Mouse (Mus musculus): ENCODE results near the gene Frmpd1. TPM values are rescaled to one million over a fixed set of nuclear protein-coding genes. Genes with fewer than 3 reads are reported as not detected.

Gene Frmpd1
- total and polyA plus RNA-seq, 3 experiments, result 0.23 to 0.47 TPM; not detected in 1

DNA sequence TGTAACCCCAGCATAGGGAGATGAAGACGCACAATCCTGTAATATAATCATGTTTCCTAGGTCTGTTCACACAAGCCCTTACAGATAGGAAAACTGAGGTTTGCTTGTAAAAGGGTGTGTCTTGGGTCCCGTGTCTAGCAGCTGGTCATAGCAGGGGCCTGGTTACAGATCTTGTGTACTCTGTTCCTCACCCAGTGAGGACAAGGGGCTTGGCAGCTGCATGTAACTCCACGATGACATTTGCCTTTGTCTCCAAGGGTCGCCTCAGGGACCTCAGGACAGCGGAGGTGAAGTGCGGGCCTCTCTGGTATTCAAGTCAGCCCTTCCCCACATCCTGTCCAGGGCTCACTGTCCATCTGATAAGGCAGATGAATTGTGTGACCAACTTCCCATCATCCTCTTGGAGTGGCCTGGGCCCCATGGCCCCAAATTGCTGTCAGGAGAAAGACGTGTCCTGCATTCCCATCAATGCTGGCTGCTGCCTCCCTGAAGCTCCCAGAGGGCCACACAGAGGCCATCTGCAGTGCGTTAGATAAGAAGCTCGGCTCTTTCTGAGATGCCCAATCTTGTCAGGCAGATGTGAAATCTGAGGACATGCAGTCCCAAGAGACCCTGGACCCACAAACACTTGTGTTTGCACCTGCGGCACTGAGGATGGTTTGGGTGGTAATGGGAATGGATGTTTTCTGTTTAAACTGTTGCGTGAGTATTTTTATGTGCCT is 27.8 kb downstream of the Frmpd1 start (continued):
- TF ChIP-seq GATA1 (IDR thresholded peaks at IDR 0.05; ENCODE audit: low read depth, low read length), result no peak
- no peak for TF ChIP-seq MAZ (IDR thresholded peaks at IDR 0.05; ENCODE audit: low read depth, low read length)

DNA sequence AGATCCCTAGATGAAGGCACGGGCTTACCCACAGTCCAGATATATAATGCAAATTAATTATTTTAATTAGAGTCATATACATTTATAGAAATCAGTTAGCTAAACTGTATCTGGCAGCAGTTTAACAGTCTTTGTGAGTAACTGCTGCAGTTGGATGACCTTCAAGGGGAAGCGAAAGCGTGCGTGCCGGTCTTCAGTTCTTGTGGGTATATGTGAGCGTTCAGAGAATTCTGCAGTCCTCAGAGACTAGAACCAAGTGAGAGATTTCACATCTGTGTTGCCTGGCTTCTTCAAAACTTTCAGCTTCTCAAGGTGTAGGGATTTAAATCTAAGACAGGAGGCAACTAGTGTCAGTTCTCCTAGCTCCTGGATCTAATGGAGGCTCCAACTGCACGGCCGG is 35.3 kb downstream of the Frmpd1 start:
- H3K36me3 ChIP-seq (ENCODE audit: control insufficient read depth in 1 of 2, insufficient read depth in 2 of 2, low read length in 2 of 2), result no peaks in the 10 kb centered on the region
- no peak overlapping the region for H3K4me3 ChIP-seq (ENCODE audit: control insufficient read depth in 1 of 2, insufficient read depth in 1 of 2, low read depth in 2 of 2, low read length in 2 of 2)
- H3K79me2 ChIP-seq (ENCODE audit: control insufficient read depth, insufficient read depth, low read length, poor library complexity), result no peaks in the 10 kb centered on the region
- H3K27ac ChIP-seq (ENCODE audit: control insufficient read depth, low read depth, low read length), result no peak overlapping the region
- no peak for DNase-seq (ENCODE audit: low read depth, low spot score)
- no peak for TF ChIP-seq MXI1 (IDR thresholded peaks at IDR 0.05; ENCODE audit: low read depth, low read length)
- TF ChIP-seq NRF1 (IDR thresholded peaks at IDR 0.05; ENCODE audit: insufficient read depth, low read depth, low read length, poor library complexity, severe bottlenecking), result no peak
- TF ChIP-seq MAZ (IDR thresholded peaks at IDR 0.05; ENCODE audit: low read depth, low read length), result no peak
- no peak for TF ChIP-seq E2F4 (IDR thresholded peaks at IDR 0.05; ENCODE audit: borderline replicate concordance, low read depth, low read length)
- TF ChIP-seq CHD2 (IDR thresholded peaks at IDR 0.05; ENCODE audit: low read length), result no peak
- TF ChIP-seq USF2 (IDR thresholded peaks at IDR 0.05; ENCODE audit: borderline replicate concordance in 1 of 2, insufficient read depth in 1 of 2, low read depth in 1 of 2, low read length in 2 of 2), result no peak
- TF ChIP-seq MEF2A (IDR thresholded peaks at IDR 0.05; ENCODE audit: extremely low read depth, insufficient replicate concordance, low read depth, low read length, poor library complexity, severe bottlenecking), result no peak
- TF ChIP-seq SMC3 (IDR thresholded peaks at IDR 0.05; ENCODE audit: low read depth, low read length), result no peak
- TF ChIP-seq ETS1 (IDR thresholded peaks at IDR 0.05; ENCODE audit: low read depth, low read length), result no peak
- TF ChIP-seq ELF1 (IDR thresholded peaks at IDR 0.05; ENCODE audit: low read depth, low read length), result no peak
- TF ChIP-seq MAX (IDR thresholded peaks at IDR 0.05; ENCODE audit: low read length), result no peak
- TF ChIP-seq ZMIZ1 (IDR thresholded peaks at IDR 0.05; ENCODE audit: low read depth, low read length), result no peak
- TF ChIP-seq USF1 (IDR thresholded peaks at IDR 0.05; ENCODE audit: low read depth, low read length), result no peak
- no peak for TF ChIP-seq CTCF (IDR thresholded peaks at IDR 0.05 in 2 of 3, conservative IDR thresholded peaks at IDR 0.05 in 1 of 3; ENCODE audit: control insufficient read depth in 1 of 3, insufficient read depth in 1 of 3, low read depth in 2 of 3, low read length in 3 of 3, poor library complexity in 1 of 3, severe bottlenecking in 1 of 3)
- no peak for TF ChIP-seq CHD1 (IDR thresholded peaks at IDR 0.05; ENCODE audit: low read depth, low read length)
- no peak for TF ChIP-seq HCFC1 (IDR thresholded peaks at IDR 0.05; ENCODE audit: low read depth, low read length)
- peaks cover 2 to 3% of the 10 kb centered on the region in 2 experiments; a peak in 3 of 4 replicates for H3K27me3 ChIP-seq (ENCODE audit: control insufficient read depth in 1 of 2, insufficient read depth in 2 of 2, low read length in 2 of 2)
- no peak overlapping the region for H3K9ac ChIP-seq (ENCODE audit: control insufficient read depth, low read depth, low read length, poor library complexity, severe bottlenecking)
- no peaks in the 10 kb centered on the region for H3K4me1 ChIP-seq (ENCODE audit: control insufficient read depth in 1 of 2, insufficient read depth in 2 of 2, low read length in 2 of 2)
- no peaks in the 10 kb centered on the region for H3K9me3 ChIP-seq (replicated peaks; ENCODE audit: insufficient read depth, low read length)

Data from MEL (cell line).